Comparison of ENCODE assay signal across 22 mouse cellular contexts in genomic region chr13:112081935-112082334, GRCm38 (mm10).
A peak's percentile ranks its signal among the peaks of the same experiment; 100 is the strongest.
DNase-seq lines count a peak whose midpoint lies in the region; TF ChIP-seq lines count a peak whose summit lies in the region.
"Had no signal": no experiment of that assay in that cellular context is flagged by ENCODE, and none has a peak within 500 bp of the region (broad histone marks: within the 10 kb centered on the region; RNA-seq: fewer than 3 reads in every experiment).

No protein-coding gene starts in this region.

- H3K27me3 ChIP-seq in heart, adult 2 months (ENCODE audit: control insufficient read depth, insufficient read depth, low read length): no peaks in the 10 kb centered on the region
- H3K27me3 ChIP-seq in heart, embryonic 10.5 days (ENCODE audit: insufficient read depth, poor library complexity, severe bottlenecking): no peaks in the 10 kb centered on the region
- no peaks in the 10 kb centered on the region for H3K27me3 ChIP-seq in kidney, adult 2 months (replicated peaks; ENCODE audit: control insufficient read depth, insufficient read depth, low read length)
- H3K27me3 ChIP-seq in liver, adult 2 months (ENCODE audit: control insufficient read depth, insufficient read depth, low read length): no peaks in the 10 kb centered on the region
- H3K27me3 ChIP-seq in midbrain, embryonic 10.5 days (ENCODE audit: low read depth, poor library complexity, severe bottlenecking): no peaks in the 10 kb centered on the region
- H3K27me3 ChIP-seq: CH12.LX; embryonic facial prominence, embryonic 12.5 days; forebrain, embryonic 13.5 days; forebrain, embryonic 15.5 days; Patski had no signal

- no peak overlapping the region for H3K4me3 ChIP-seq in heart, adult 2 months
- H3K4me3 ChIP-seq in heart, embryonic 10.5 days: no peak overlapping the region
- no peak overlapping the region for H3K4me3 ChIP-seq in kidney, adult 2 months (ENCODE audit: insufficient read depth, low read depth, low read length)
- no peak overlapping the region for H3K4me3 ChIP-seq in liver, adult 2 months (ENCODE audit: insufficient read depth, low read depth, low read length)
- H3K4me3 ChIP-seq in midbrain, embryonic 10.5 days: no peak overlapping the region
- H3K4me3 ChIP-seq: embryonic facial prominence, embryonic 10.5 days; embryonic facial prominence, embryonic 12.5 days; forebrain, embryonic 13.5 days; forebrain, embryonic 15.5 days had no signal

- H3K79me2 ChIP-seq in heart, adult 2 months (replicated peaks; ENCODE audit: control insufficient read depth, insufficient read depth, low read length): no peaks in the 10 kb centered on the region
- no peaks in the 10 kb centered on the region for H3K79me2 ChIP-seq in liver, adult 2 months (ENCODE audit: control insufficient read depth, insufficient read depth, low read length)

- peaks cover 11% of the 10 kb centered on the region for H3K4me1 ChIP-seq in heart, adult 2 months (ENCODE audit: control insufficient read depth, insufficient read depth, low read length)
- H3K4me1 ChIP-seq in heart, embryonic 10.5 days: peaks cover 21% of the 10 kb centered on the region
- peaks cover 10% of the 10 kb centered on the region for H3K4me1 ChIP-seq in kidney, adult 2 months (ENCODE audit: control insufficient read depth, insufficient read depth, low read length)
- peaks cover 2% of the 10 kb centered on the region; the same call in 1 of the 2 replicates for H3K4me1 ChIP-seq in liver, adult 2 months (ENCODE audit: control insufficient read depth, insufficient read depth, low read length)
- H3K4me1 ChIP-seq in midbrain, embryonic 10.5 days: no peaks in the 10 kb centered on the region
- H3K4me1 ChIP-seq: embryonic facial prominence, embryonic 12.5 days; forebrain, embryonic 13.5 days had no signal

- WGBS in heart, adult 2 months: 44% methylated on average over 3 of the region's 3 CpGs
- 76% methylated on average over 3 of the region's 3 CpGs for WGBS in heart, embryonic 10.5 days
- 44% methylated on average over 3 of the region's 3 CpGs for WGBS in kidney, adult 2 months
- WGBS in liver, adult 2 months: 36% methylated on average over 3 of the region's 3 CpGs
- 88% methylated on average over 3 of the region's 3 CpGs for WGBS in midbrain, embryonic 10.5 days

- TF ChIP-seq EP300 in heart, adult 2 months (IDR thresholded peaks at IDR 0.05; ENCODE audit: insufficient read depth, low read depth, low read length): no peak

- H3K9ac ChIP-seq in heart, adult 2 months (ENCODE audit: low read depth, low read length): no peak overlapping the region
- no peak overlapping the region for H3K9ac ChIP-seq in liver, adult 2 months (ENCODE audit: low read depth, low read length)
- H3K9ac ChIP-seq: embryonic facial prominence, embryonic 12.5 days; forebrain, embryonic 13.5 days; forebrain, embryonic 15.5 days had no signal

- H3K27ac ChIP-seq in heart, adult 2 months: peak overlapping the region; percentile 38
- H3K27ac ChIP-seq in heart, embryonic 10.5 days: no peak overlapping the region
- H3K27ac ChIP-seq in kidney, adult 2 months (ENCODE audit: insufficient read depth, low read depth, low read length): no peak overlapping the region
- no peak overlapping the region for H3K27ac ChIP-seq in liver, adult 2 months (replicated peaks; ENCODE audit: insufficient read depth, low read depth, low read length)
- no peak overlapping the region for H3K27ac ChIP-seq in midbrain, embryonic 10.5 days (replicated peaks)
- H3K27ac ChIP-seq: embryonic facial prominence, embryonic 10.5 days; embryonic facial prominence, embryonic 12.5 days; forebrain, embryonic 13.5 days; forebrain, embryonic 15.5 days had no signal

- no peak for TF ChIP-seq POLR2A in heart, adult 2 months (IDR thresholded peaks at IDR 0.05; ENCODE audit: insufficient read depth, low read depth, low read length)
- no peak for TF ChIP-seq POLR2A in kidney, adult 2 months (IDR thresholded peaks at IDR 0.05; ENCODE audit: low read depth, low read length)
- no peak for TF ChIP-seq POLR2A in liver, adult 2 months (IDR thresholded peaks at IDR 0.05; ENCODE audit: extremely low read depth, insufficient read depth, low read length)

- TF ChIP-seq CTCF in heart, adult 2 months (IDR thresholded peaks at IDR 0.05): no peak
- no peak for TF ChIP-seq CTCF in kidney, adult 2 months (conservative IDR thresholded peaks at IDR 0.05; ENCODE audit: insufficient read depth, insufficient read length, low read depth, low read length)
- no peak for TF ChIP-seq CTCF in liver, adult 2 months (IDR thresholded peaks at IDR 0.05; ENCODE audit: low read depth, low read length)

- peaks cover 2% of the 10 kb centered on the region; the same call in 1 of the 2 replicates for H3K36me3 ChIP-seq in heart, adult 2 months (ENCODE audit: control insufficient read depth, insufficient read depth, low read length)
- no peaks in the 10 kb centered on the region for H3K36me3 ChIP-seq in heart, embryonic 10.5 days
- no peaks in the 10 kb centered on the region for H3K36me3 ChIP-seq in kidney, adult 2 months (ENCODE audit: control insufficient read depth, insufficient read depth, low read length)
- H3K36me3 ChIP-seq in liver, adult 2 months (ENCODE audit: control insufficient read depth, insufficient read depth, low read length): no peaks in the 10 kb centered on the region
- no peaks in the 10 kb centered on the region for H3K36me3 ChIP-seq in midbrain, embryonic 10.5 days
- H3K36me3 ChIP-seq: embryonic facial prominence, embryonic 10.5 days; embryonic facial prominence, embryonic 12.5 days; forebrain, embryonic 15.5 days; G1E had no signal

- DNase-seq in heart, adult 2 months: no peak
- no peak for DNase-seq in heart, embryonic 10.5 days (ENCODE audit: low spot score)
- peak; percentile 55 for DNase-seq in kidney, adult 2 months
- DNase-seq in kidney, adult 18-20 months: no peak
- DNase-seq in liver, adult 2 months (ENCODE audit: extremely low read depth, low read depth, low spot score): peak; percentile 77
- DNase-seq in liver: no peak
- no peak for DNase-seq in midbrain, embryonic 10.5 days (ENCODE audit: low spot score)
- DNase-seq: adrenal gland, adult 8-10 months; adrenal gland, postnatal 14 days; B cell, adult 2 months; cerebellum, adult 11-12 months; cerebellum, adult 2 months; cerebellum, adult 9-10 months; cerebellum, postnatal 10 days; cerebellum, postnatal 25 days had no signal

- H3K9me3 ChIP-seq in heart, embryonic 10.5 days: no peaks in the 10 kb centered on the region
- no peaks in the 10 kb centered on the region for H3K9me3 ChIP-seq in midbrain, embryonic 10.5 days (replicated peaks)
- H3K9me3 ChIP-seq: embryonic facial prominence, embryonic 10.5 days; embryonic facial prominence, embryonic 12.5 days; forebrain, embryonic 13.5 days; forebrain, embryonic 15.5 days; G1E had no signal

- intact Hi-C loops in heart, adult 2 months (cut with DNase I): loop anchor here (2.0 to 5.0 kb wide), 3 partner anchors 77 to 275 kb away; partner anchors contain the start of gene Map3k1

Comparison
In these comparisons a context has a peak if more than half of its experiments do, and no peak if none do; other contexts are left out.
1. DNase-seq: peak in kidney, adult 2 months (single experiment) and liver, adult 2 months (single experiment); none in heart, adult 2 months (0 of 2), heart, embryonic 10.5 days (single experiment), kidney, adult 18-20 months (single experiment), liver (single experiment) and midbrain, embryonic 10.5 days (single experiment).